Mouse (Mus musculus) heart, embryonic 13.5 days (tissue): ENCODE measurements at regions not wholly inside any gene's neighbourhood (a gene's known extent, or its start where the extent isn't known, plus 50 kb on each side); places are given as distances from the start of the nearest gene placed in this dataset.

Experiments
- ATAC-seq: fragments of 200-750 bp; cut with Nextera tagmentation; 2 replicates; pipeline ENCODE4 v1.8.0; 2017; ENCODE audit warnings: moderate TSS enrichment; ENCODE audit not compliant: insufficient number of reproducible peaks, low FRiP score, low TSS enrichment; ENCODE audit errors: extremely low read depth
- H3K27ac ChIP-seq: fragments of 300-500 bp; sonication (generic); replicated peaks from 2 replicates; pipeline ENCODE4 v1.5.1; 2015; ENCODE audit warnings: moderate library complexity, mild to moderate bottlenecking, inconsistent platforms
- H3K27me3 ChIP-seq: fragments of 300-500 bp; sonication (generic); replicated peaks from 2 replicates; pipeline ENCODE4 v1.6.1; 2015; ENCODE audit warnings: mild to moderate bottlenecking, inconsistent platforms
- H3K36me3 ChIP-seq: fragments of 300-500 bp; sonication (generic); 2 replicates; pipeline ENCODE4 v1.6.1; 2015; ENCODE audit warnings: mild to moderate bottlenecking, inconsistent platforms
- H3K4me1 ChIP-seq: fragments of 300-500 bp; sonication (generic); 2 replicates; pipeline ENCODE4 v1.6.1; 2015; ENCODE audit warnings: inconsistent platforms
- H3K4me2 ChIP-seq: fragments of 300-500 bp; sonication (generic); 2 replicates; pipeline ENCODE4 v1.6.1; 2015; ENCODE audit warnings: inconsistent platforms, mild to moderate bottlenecking, moderate library complexity
- H3K4me3 ChIP-seq: fragments of 300-500 bp; sonication (generic); 2 replicates; pipeline ENCODE4 v1.5.1; 2015; ENCODE audit warnings: moderate library complexity, mild to moderate bottlenecking, inconsistent platforms
- H3K9ac ChIP-seq: fragments of 300-500 bp; sonication (generic); 2 replicates; pipeline ENCODE4 v1.6.1; 2015; ENCODE audit warnings: inconsistent platforms, mild to moderate bottlenecking, moderate library complexity
- H3K9me3 ChIP-seq: fragments of 300-500 bp; sonication (generic); 2 replicates; pipeline ENCODE4 v1.6.1; 2016; ENCODE audit warnings: inconsistent platforms
- WGBS: fragments of 180-500 bp; shearing (Covaris S2); methylation state at CpG from one replicate; pipeline ENCODE4 v1.1.7; 2015; ENCODE audit warnings: mixed read lengths; 5-methylcytosine and 5-hydroxymethylcytosine counted together

GRCm38 (mm10) chr16:50696052-50696451, 105.1 kb upstream of the Ccdc54 start:
- 71% methylated on average over 4 of the region's 4 CpGs for WGBS
- H3K36me3 ChIP-seq = no peaks in the 10 kb centered on the region
- H3K4me3 ChIP-seq = no peak overlapping the region
- H3K27me3 ChIP-seq = no peaks in the 10 kb centered on the region
- H3K27ac ChIP-seq = no peak overlapping the region
- ATAC-seq = no peak
- no peak overlapping the region for H3K4me2 ChIP-seq
- no peaks in the 10 kb centered on the region; the same call in 1 of the 2 replicates for H3K9me3 ChIP-seq
- no peak overlapping the region for H3K9ac ChIP-seq
- 0 out of 2 replicates have a peak, but pooled peaks cover 2% of the 10 kb centered on the region for H3K4me1 ChIP-seq

GRCm38 (mm10) chr16:50694045-50694444, 103.1 kb upstream of the Ccdc54 start:
- no peak for ATAC-seq
- no peak overlapping the region for H3K27ac ChIP-seq
- H3K4me3 ChIP-seq = no peak overlapping the region
- H3K27me3 ChIP-seq = no peaks in the 10 kb centered on the region
- no peak overlapping the region for H3K9ac ChIP-seq
- no peaks in the 10 kb centered on the region for H3K4me1 ChIP-seq
- no peak overlapping the region for H3K4me2 ChIP-seq
- WGBS = 73% methylated on average over 2 of the region's 2 CpGs
- H3K36me3 ChIP-seq = no peaks in the 10 kb centered on the region
- no peaks in the 10 kb centered on the region; the same call in 1 of the 2 replicates for H3K9me3 ChIP-seq

- H3K27ac ChIP-seq = no peak overlapping the region
- H3K4me3 ChIP-seq = no peak overlapping the region
- no peak overlapping the region for H3K9ac ChIP-seq
- H3K36me3 ChIP-seq = no peaks in the 10 kb centered on the region
- no peak overlapping the region for H3K4me2 ChIP-seq
- H3K4me1 ChIP-seq = peaks cover 5% of the 10 kb centered on the region; the same call in 1 of the 2 replicates
- no peak for ATAC-seq
- 64% methylated on average over 7 of the region's 7 CpGs for WGBS
- no peaks in the 10 kb centered on the region; the same call in 1 of the 2 replicates for H3K9me3 ChIP-seq
- H3K27me3 ChIP-seq = no peaks in the 10 kb centered on the region
Observed at GRCm38 (mm10) chr16:50690818-50691217, 99.9 kb upstream of the Ccdc54 start.

GRCm38 (mm10) chr16:50689525-50689924, 98.6 kb upstream of the Ccdc54 start:
- Histone ChIP-seq H3K9me3 (no peaks in the 10 kb centered on the region), H3K27ac (no peak overlapping the region), H3K9ac (peak overlapping the region; percentile 76), H3K4me1 (peaks cover 5% of the 10 kb centered on the region; the same call in 1 of the 2 replicates), H3K27me3 (no peaks in the 10 kb centered on the region), H3K4me3 (peak overlapping the region; percentile 53), H3K36me3 (no peaks in the 10 kb centered on the region), H3K4me2 (peak overlapping the region; percentile 70)
- ATAC-seq = no peak
- WGBS = 40% methylated on average over 10 of the region's 10 CpGs

GRCm38 (mm10) chr16:50688818-50689506, 98.0 kb upstream of the Ccdc54 start:
- H3K4me3 ChIP-seq = peak overlapping the region; percentile 53
- H3K27ac ChIP-seq = no peak overlapping the region
- peaks cover 5% of the 10 kb centered on the region; the same call in 1 of the 2 replicates for H3K4me1 ChIP-seq
- no peaks in the 10 kb centered on the region for H3K36me3 ChIP-seq
- ATAC-seq = no peak
- H3K9me3 ChIP-seq = no peaks in the 10 kb centered on the region
- H3K4me2 ChIP-seq = peak overlapping the region; percentile 70
- no peaks in the 10 kb centered on the region for H3K27me3 ChIP-seq
- WGBS = 41% methylated on average over 11 of the region's 11 CpGs
- peak overlapping the region; percentile 76 for H3K9ac ChIP-seq

GRCm38 (mm10) chr16:50679698-50680097, 88.7 kb upstream of the Ccdc54 start:
- Histone ChIP-seq H3K27me3 (no peaks in the 10 kb centered on the region), H3K27ac (no peak overlapping the region), H3K4me2 (no peak overlapping the region), H3K36me3 (no peaks in the 10 kb centered on the region), H3K4me1 (no peaks in the 10 kb centered on the region), H3K9me3 (no peaks in the 10 kb centered on the region), H3K4me3 (no peak overlapping the region), H3K9ac (no peak overlapping the region)
- no peak for ATAC-seq
- WGBS = 78% methylated on average over 6 of the region's 6 CpGs

- WGBS = 71% methylated on average over 5 of the region's 5 CpGs
- H3K27ac ChIP-seq = no peak overlapping the region
- H3K4me3 ChIP-seq = no peak overlapping the region
- H3K36me3 ChIP-seq = no peaks in the 10 kb centered on the region
- no peak for ATAC-seq
- H3K9ac ChIP-seq = no peak overlapping the region
- H3K9me3 ChIP-seq = no peaks in the 10 kb centered on the region
- no peaks in the 10 kb centered on the region for H3K4me1 ChIP-seq
- H3K27me3 ChIP-seq = no peaks in the 10 kb centered on the region
- H3K4me2 ChIP-seq = no peak overlapping the region
Observed at GRCm38 (mm10) chr16:50673339-50673738, 82.4 kb upstream of the Ccdc54 start.

GRCm38 (mm10) chr16:50672713-50673112, 81.8 kb upstream of the Ccdc54 start:
- H3K4me2 ChIP-seq = no peak overlapping the region
- no peak for ATAC-seq
- no peaks in the 10 kb centered on the region for H3K4me1 ChIP-seq
- WGBS = 63% methylated on average over 5 of the region's 5 CpGs
- no peaks in the 10 kb centered on the region for H3K27me3 ChIP-seq
- no peak overlapping the region for H3K27ac ChIP-seq
- H3K36me3 ChIP-seq = no peaks in the 10 kb centered on the region
- H3K4me3 ChIP-seq = no peak overlapping the region
- no peaks in the 10 kb centered on the region for H3K9me3 ChIP-seq
- no peak overlapping the region for H3K9ac ChIP-seq

GRCm38 (mm10) chr16:50671170-50671569, 80.2 kb upstream of the Ccdc54 start:
- Histone ChIP-seq H3K27me3 (no peaks in the 10 kb centered on the region), H3K9ac (no peak overlapping the region), H3K4me3 (no peak overlapping the region), H3K27ac (no peak overlapping the region), H3K4me2 (no peak overlapping the region), H3K36me3 (no peaks in the 10 kb centered on the region), H3K4me1 (no peaks in the 10 kb centered on the region), H3K9me3 (no peaks in the 10 kb centered on the region)
- no peak for ATAC-seq
- WGBS = 83% methylated on average over 5 of the region's 5 CpGs

- H3K4me1 ChIP-seq = no peaks in the 10 kb centered on the region
- H3K27ac ChIP-seq = no peak overlapping the region
- no peak overlapping the region for H3K9ac ChIP-seq
- no peak for ATAC-seq
- no peaks in the 10 kb centered on the region for H3K36me3 ChIP-seq
- WGBS = 46% methylated on average over 2 of the region's 2 CpGs
- H3K4me2 ChIP-seq = no peak overlapping the region
- H3K9me3 ChIP-seq = no peaks in the 10 kb centered on the region
- no peak overlapping the region for H3K4me3 ChIP-seq
- no peaks in the 10 kb centered on the region for H3K27me3 ChIP-seq
Observed at GRCm38 (mm10) chr16:50664240-50664639, 73.3 kb upstream of the Ccdc54 start.
